Mouse (Mus musculus): ENCODE data around the gene Pdgfb. TPM values are rescaled to one million over a fixed set of nuclear protein-coding genes. Genes with fewer than 3 reads are reported as not detected.

Gene Pdgfb
- total RNA-seq, 2 experiments from 2014 or later: 24.5 to 33.8 TPM

GRCm38 (mm10) chr15:79972186-79972585, 42.6 kb downstream of the Pdgfb start:
- no peak for DNase-seq (ENCODE audit: low spot score)
- intact Hi-C loops (cut with DNase I): no loop called here

GRCm38 (mm10) chr15:79970940-79971339, 43.8 kb downstream of the Pdgfb start, which contains the start of gene Cbx7:
TSS of gene Cbx7 (minus strand) at chr15:79971119.
- intact Hi-C loops (cut with DNase I): no loop called here
- no peak for DNase-seq (ENCODE audit: low spot score)

- no peak for DNase-seq (ENCODE audit: low spot score)
- intact Hi-C loops (cut with DNase I): no loop called here
Observed at GRCm38 (mm10) chr15:79970491-79970890, 44.3 kb downstream of the Pdgfb start.

- no peak for DNase-seq (ENCODE audit: low spot score)
- intact Hi-C loops (cut with DNase I): no loop called here
Observed at GRCm38 (mm10) chr15:79967346-79967745, 47.4 kb downstream of the Pdgfb start.

GRCm38 (mm10) chr15:79964376-79964775, 50.4 kb downstream of the Pdgfb start:
- intact Hi-C loops (cut with DNase I): no loop called here
- DNase-seq (ENCODE audit: low spot score): no peak

GRCm38 (mm10) chr15:79962661-79963060, 52.1 kb downstream of the Pdgfb start:
- intact Hi-C loops (cut with DNase I): no loop called here
- no peak for DNase-seq (ENCODE audit: low spot score)

GRCm38 (mm10) chr15:79961366-79961921, 53.3 kb downstream of the Pdgfb start:
- DNase-seq (ENCODE audit: low spot score): no peak
- intact Hi-C loops (cut with DNase I): no loop called here

- no peak for DNase-seq (ENCODE audit: low spot score)
- intact Hi-C loops (cut with DNase I): no loop called here
Observed at GRCm38 (mm10) chr15:79958418-79958817, 56.4 kb downstream of the Pdgfb start.

- no peak for DNase-seq (ENCODE audit: low spot score)
- intact Hi-C loops (cut with DNase I): no loop called here
Observed at GRCm38 (mm10) chr15:79956559-79956958, 58.2 kb downstream of the Pdgfb start.

- intact Hi-C loops (cut with DNase I): loop anchor here (1.0 to 2.0 kb wide), 2 partner anchors 51 to 97 kb away; no protein-coding TSS in a partner anchor
- no peak for DNase-seq (ENCODE audit: low spot score)
Observed at GRCm38 (mm10) chr15:79953470-79953869, 61.3 kb downstream of the Pdgfb start.

- intact Hi-C loops (cut with DNase I): loop anchor here (1.0 to 2.0 kb wide), 2 partner anchors 52 to 98 kb away; no protein-coding TSS in a partner anchor
- DNase-seq (ENCODE audit: low spot score): no peak
Observed at GRCm38 (mm10) chr15:79952504-79953231, 62.1 kb downstream of the Pdgfb start.

GRCm38 (mm10) chr15:79951730-79952503, 62.9 kb downstream of the Pdgfb start:
- DNase-seq (ENCODE audit: low spot score): no peak
- intact Hi-C loops (cut with DNase I): loop anchor here (2.0 kb wide), 1 partner anchor 53 kb away; no protein-coding TSS in a partner anchor

- no peak for DNase-seq (ENCODE audit: low spot score)
- intact Hi-C loops (cut with DNase I): no loop called here
Observed at GRCm38 (mm10) chr15:79951226-79951625, 63.6 kb downstream of the Pdgfb start.

GRCm38 (mm10) chr15:79950250-79951025, 64.3 kb downstream of the Pdgfb start:
- peak; percentile 54 for DNase-seq (ENCODE audit: low spot score)
- intact Hi-C loops (cut with DNase I): no loop called here

- intact Hi-C loops (cut with DNase I): loop anchor here (10.0 kb wide), 1 partner anchor 277 kb away; no protein-coding TSS in a partner anchor
- DNase-seq (ENCODE audit: low spot score): no peak
Observed at GRCm38 (mm10) chr15:79947681-79948080, 67.1 kb downstream of the Pdgfb start.

- no peak for DNase-seq (ENCODE audit: low spot score)
- intact Hi-C loops (cut with DNase I): loop anchor here (1.0 to 10.0 kb wide), 2 partner anchors 130 to 278 kb away; no protein-coding TSS in a partner anchor
Observed at GRCm38 (mm10) chr15:79946790-79947189, 68.0 kb downstream of the Pdgfb start.

GRCm38 (mm10) chr15:79946022-79946421, 68.8 kb downstream of the Pdgfb start:
- peak; percentile 73 for DNase-seq (ENCODE audit: low spot score)
- intact Hi-C loops (cut with DNase I): loop anchor here (1.0 to 10.0 kb wide), 2 partner anchors 130 to 279 kb away; no protein-coding TSS in a partner anchor
